In genomic region chr6:83185895-83186861, GRCm38 (mm10) we compare ENCODE assay signal across 8 mouse cellular contexts. TPM values are rescaled to one million over a fixed set of nuclear protein-coding genes. Genes with fewer than 3 reads are reported as not detected.
DNase-seq lines count a peak whose midpoint lies in the region; ATAC-seq and TF ChIP-seq lines count a peak whose summit lies in the region.

No protein-coding gene starts in this region.

- TF ChIP-seq CTCF in thymus, adult 2 months (IDR thresholded peaks at IDR 0.05; ENCODE audit: borderline replicate concordance, control insufficient read depth, extremely low read depth, insufficient read depth, low read length, poor library complexity): no peak

- peak overlapping the region; percentile 48 for H3K4me3 ChIP-seq in forebrain, embryonic 12.5 days (replicated peaks)
- H3K4me3 ChIP-seq in thymus, adult 2 months (ENCODE audit: control insufficient read depth, insufficient read depth, low read length): no peak overlapping the region

- DNase-seq in urinary bladder, postnatal 14 days (ENCODE audit: low spot score): peak; percentile 24
- DNase-seq in urinary bladder, adult 18-20 months (ENCODE audit: low spot score in 2 of 2): no peak
- DNase-seq in heart, postnatal 14 days: peak; percentile 50 to 55
- DNase-seq in kidney, postnatal 14 days: peak; percentile 74
- peak; percentile 59 for DNase-seq in liver
- DNase-seq in thymus, adult 2 months: peak; percentile 52

- WGBS in forebrain, embryonic 12.5 days: 4% methylated on average over 25 of the region's 25 CpGs
- 43% methylated on average over 25 of the region's 25 CpGs for WGBS in thymus, adult 2 months

- H3K9me3 ChIP-seq in forebrain, embryonic 12.5 days: no peaks in the 10 kb centered on the region

- peak overlapping the region; percentile 66 for H3K4me2 ChIP-seq in forebrain, embryonic 12.5 days

- H3K27me3 ChIP-seq in forebrain, embryonic 12.5 days: no peaks in the 10 kb centered on the region
- no peaks in the 10 kb centered on the region for H3K27me3 ChIP-seq in thymus, adult 2 months (ENCODE audit: control insufficient read depth, insufficient read depth, low read length)

- TF ChIP-seq POLR2A in thymus, adult 2 months (IDR thresholded peaks at IDR 0.05; ENCODE audit: control insufficient read depth, extremely low read depth, insufficient read depth, low read length, poor library complexity): no peak

- peaks cover 52% of the 10 kb centered on the region for H3K36me3 ChIP-seq in forebrain, embryonic 12.5 days (replicated peaks)
- peaks cover 19% of the 10 kb centered on the region for H3K36me3 ChIP-seq in thymus, adult 2 months (ENCODE audit: control insufficient read depth, insufficient read depth, low read length)

- intact Hi-C loops in heart, postnatal 14 days (cut with DNase I): no loop called here

- H3K9ac ChIP-seq in forebrain, embryonic 12.5 days: peak overlapping the region; percentile 68

- H3K4me1 ChIP-seq in forebrain, embryonic 12.5 days: peaks cover 36% of the 10 kb centered on the region
- peaks cover 6% of the 10 kb centered on the region for H3K4me1 ChIP-seq in thymus, adult 2 months (replicated peaks; ENCODE audit: control insufficient read depth, insufficient read depth, low read length)

- peak; percentile 95 for ATAC-seq in forebrain, embryonic 12.5 days (ENCODE audit: low FRiP score)
- peak; percentile 45; the same call in 1 of the 2 replicates for ATAC-seq in monocyte, adult 5-6 weeks (replicated peaks; ENCODE audit: insufficient number of reproducible peaks, low FRiP score, low TSS enrichment, poor library complexity, severe bottlenecking)

- peak overlapping the region; percentile 69 for H3K27ac ChIP-seq in forebrain, embryonic 12.5 days
- no peak overlapping the region for H3K27ac ChIP-seq in thymus, adult 2 months (ENCODE audit: control insufficient read depth, insufficient read depth, low read length)

RNA-seq across cellular contexts. Expression of gene Dctn1, which starts 20.5 kb away (rescaled TPM):
- 128 and 137 TPM in 2 replicates for polyA plus RNA-seq in forebrain, embryonic 12.5 days (2016; fragmentation: Nextera tagmentation; extraction: Ambion mirVana)
- total RNA-seq in heart, postnatal 14 days (2021): 100 to 1,000 TPM; 121 to 128 TPM
- 39.1 to 65.9 TPM (median 51.0 TPM) in 3 replicates for total RNA-seq in monocyte, adult 5-6 weeks (2017)
- polyA plus RNA-seq in thymus, adult 2 months (2012; rRNA removed): 166 and 167 TPM in 2 replicates

RNA-seq across cellular contexts. Expression of gene 1700003E16Rik, which starts 30.0 kb away (rescaled TPM):
- polyA plus RNA-seq in forebrain, embryonic 12.5 days (2016; fragmentation: Nextera tagmentation; extraction: Ambion mirVana): 1.8 and 2.7 TPM in 2 replicates
- under 1 TPM in 1 of 2 experiments, not detected in 1; 0.26 TPM for total RNA-seq in heart, postnatal 14 days (2021)
- total RNA-seq in monocyte, adult 5-6 weeks (2017): 0.48 TPM in 1 of 3 replicates, not detected in the others
- polyA plus RNA-seq in thymus, adult 2 months (2012; rRNA removed): 0.19 and 0.38 TPM in 2 replicates

RNA-seq across cellular contexts. Expression of gene Wdr54, which starts 30.0 kb away (rescaled TPM):
- 12.5 and 15.4 TPM in 2 replicates for polyA plus RNA-seq in forebrain, embryonic 12.5 days (2016; fragmentation: Nextera tagmentation; extraction: Ambion mirVana)
- total RNA-seq in heart, postnatal 14 days (2021): 1 to 10 TPM; 1.1 to 1.3 TPM
- 0.11 to 0.29 TPM in 2 of 3 replicates, not detected in the other for total RNA-seq in monocyte, adult 5-6 weeks (2017)
- polyA plus RNA-seq in thymus, adult 2 months (2012; rRNA removed): 0.80 and 0.89 TPM in 2 replicates

RNA-seq across cellular contexts. Expression of gene Slc4a5, which starts 33.5 kb away (rescaled TPM):
- polyA plus RNA-seq in forebrain, embryonic 12.5 days (2016; fragmentation: Nextera tagmentation; extraction: Ambion mirVana): 0.12 and 0.24 TPM in 2 replicates
- under 1 TPM in 1 of 2 experiments, not detected in 1; 0.10 TPM for total RNA-seq in heart, postnatal 14 days (2021)
- total RNA-seq in monocyte, adult 5-6 weeks (2017): not detected in 3 replicates
- polyA plus RNA-seq in thymus, adult 2 months (2012; rRNA removed): 0.57 and 0.62 TPM in 2 replicates

RNA-seq across cellular contexts. Expression of gene Rtkn, which starts 50.9 kb away (rescaled TPM):
- 19.9 and 20.1 TPM in 2 replicates for polyA plus RNA-seq in forebrain, embryonic 12.5 days (2016; fragmentation: Nextera tagmentation; extraction: Ambion mirVana)
- 1 to 10 TPM; 6.9 to 8.0 TPM for total RNA-seq in heart, postnatal 14 days (2021)
- total RNA-seq in monocyte, adult 5-6 weeks (2017): 0.96 to 2.7 TPM (median 1.0 TPM) in 3 replicates
- 40.5 and 41.3 TPM in 2 replicates for polyA plus RNA-seq in thymus, adult 2 months (2012; rRNA removed)

Comparison
In these comparisons a context has a peak if more than half of its experiments do, and no peak if none do; other contexts are left out.
1. DNase-seq: peak in urinary bladder, postnatal 14 days (single experiment), heart, postnatal 14 days (2 of 2), kidney, postnatal 14 days (single experiment), liver (single experiment) and thymus, adult 2 months (single experiment); none in urinary bladder, adult 18-20 months (0 of 2).